Mouse (Mus musculus): ENCODE measurements around the gene Mtmr1.

DNA sequence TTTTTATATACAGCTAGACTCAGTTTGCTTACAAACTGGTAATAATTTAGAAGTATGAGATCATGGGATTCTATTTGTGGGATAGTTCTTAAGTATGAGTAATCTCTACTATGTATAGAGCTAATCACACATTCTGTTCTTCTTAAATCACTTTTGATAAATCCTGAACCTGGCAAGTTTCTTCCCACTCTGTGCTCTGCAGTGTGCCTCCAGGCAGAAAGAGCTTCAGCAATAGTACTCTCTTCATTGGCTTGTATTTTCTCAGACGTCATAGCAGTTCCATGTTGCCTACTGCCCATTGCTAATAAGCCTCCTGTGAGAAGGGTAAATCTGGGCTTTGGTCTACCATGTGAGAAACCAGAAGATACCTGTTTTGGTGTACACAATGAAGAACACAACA lies 43.8 kb downstream of the Mtmr1 start:
- TF ChIP-seq CTCF (IDR thresholded peaks at IDR 0.05; ENCODE audit: low read depth, low read length) (no peak), GATA2 (IDR thresholded peaks at IDR 0.05; ENCODE audit: borderline replicate concordance, low read depth, low read length) (no peak), GATA1 (IDR thresholded peaks at IDR 0.05; ENCODE audit: borderline replicate concordance, low read length) (no peak)
